Mouse (Mus musculus) ES-E14 (cell line): ENCODE measurements at regions not wholly inside any gene's neighbourhood (a gene's known extent, or its start where the extent isn't known, plus 50 kb on each side); places are given as distances from the start of the nearest gene placed in this dataset.

Source experiments
- CHD2 ChIP-seq: IDR thresholded peaks from 2 replicates; pipeline ENCODE4 v1.6.1; 2014; ENCODE audit warnings: mild to moderate bottlenecking, low read depth, low read length, inconsistent platforms
- HCFC1 ChIP-seq: IDR thresholded peaks from 2 replicates; pipeline ENCODE4 v1.6.1; 2012; ENCODE audit warnings: low read length, inconsistent platforms, borderline replicate concordance; ENCODE audit not compliant: insufficient read depth
- MAFK ChIP-seq: IDR thresholded peaks from 2 replicates; pipeline ENCODE4 v1.6.1; 2014; ENCODE audit warnings: mild to moderate bottlenecking, low read depth, low read length, inconsistent platforms; ENCODE audit not compliant: insufficient read depth
- ZNF384 ChIP-seq: IDR thresholded peaks from 2 replicates; pipeline ENCODE4 v1.6.1; 2012; ENCODE audit warnings: low read depth, low read length, inconsistent platforms

DNA sequence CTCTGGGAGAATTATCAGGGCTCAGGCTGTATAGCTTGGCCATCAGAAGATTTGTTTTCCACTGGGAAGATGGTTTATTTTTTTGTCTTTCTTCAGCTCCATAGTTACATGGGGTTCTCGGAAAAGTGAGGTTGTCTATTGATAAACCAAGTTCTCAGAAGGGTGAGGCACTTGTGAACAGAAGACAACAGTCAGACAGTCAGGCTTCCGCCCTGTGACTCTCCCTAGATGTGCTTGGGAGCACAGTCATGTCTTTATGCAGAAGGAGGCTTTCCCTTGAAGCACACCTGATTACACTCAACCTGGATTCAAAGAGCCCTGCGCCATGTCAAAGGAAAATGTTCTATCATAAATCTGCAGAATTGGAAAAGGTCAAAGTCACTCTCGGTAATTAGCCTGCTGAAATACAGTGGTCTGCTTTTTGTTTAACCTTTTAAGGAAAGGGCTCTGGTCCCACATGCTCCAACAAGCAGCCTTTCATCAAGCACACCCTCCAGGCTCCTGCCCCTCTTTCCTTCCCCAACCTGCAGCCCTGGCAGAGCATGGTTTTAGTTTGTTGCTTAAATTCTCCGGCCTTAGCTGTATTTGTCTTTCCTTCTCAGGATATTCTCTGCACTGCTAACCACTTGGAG lies 152.8 kb upstream of the Bmp2 start:
- TF ChIP-seq MAFK (no peak), ZNF384 (no peak), HCFC1 (no peak), CHD2 (no peak)
